Mouse (Mus musculus): ENCODE measurements around the gene Uvrag. TPM values are rescaled to one million over a fixed set of nuclear protein-coding genes. Genes with fewer than 3 reads are reported as not detected.

The Uvrag gene
- total and polyA plus RNA-seq, 2 experiments, result 12.2 to 18.3 TPM

DNA sequence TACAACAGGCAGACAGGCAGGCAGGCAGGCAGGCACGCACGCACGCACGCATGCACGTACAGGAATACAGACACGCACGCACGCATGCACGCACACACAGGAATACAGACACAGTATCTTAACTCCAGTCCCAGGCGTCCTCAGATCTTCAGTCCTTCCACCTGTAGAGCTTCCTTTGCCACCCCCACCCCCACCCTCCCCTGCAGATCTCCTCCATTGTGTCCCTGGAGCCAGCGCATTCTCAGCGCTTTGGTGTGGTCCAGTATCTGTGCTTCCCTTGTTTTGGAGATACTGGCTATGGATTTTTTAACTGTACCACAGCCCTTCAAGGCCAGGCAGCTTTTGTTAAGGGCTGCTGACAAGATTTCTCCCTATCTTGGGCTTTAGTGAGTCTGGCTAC is 267.6 kb downstream of the Uvrag start:
- Histone ChIP-seq H3K27me3 (ENCODE audit: control insufficient read depth, insufficient read depth, low read length) (no peaks in the 10 kb centered on the region), H3K27ac (replicated peaks; ENCODE audit: insufficient read depth, low read depth, low read length) (no peak overlapping the region), H3K4me1 (ENCODE audit: control insufficient read depth, insufficient read depth, low read length) (no peaks in the 10 kb centered on the region), H3K4me3 (ENCODE audit: insufficient read depth, low read depth, low read length) (no peak overlapping the region), H3K9ac (ENCODE audit: low read depth, low read length) (no peak overlapping the region), H3K36me3 (ENCODE audit: control insufficient read depth, insufficient read depth, low read length) (no peaks in the 10 kb centered on the region), H3K79me2 (ENCODE audit: control insufficient read depth, insufficient read depth, low read length) (no peaks in the 10 kb centered on the region)
- 96% methylated on average over 12 of the region's 12 CpGs for WGBS
- no peak for DNase-seq (ENCODE audit: extremely low read depth, low read depth, low spot score)
- TF ChIP-seq POLR2A (IDR thresholded peaks at IDR 0.05; ENCODE audit: extremely low read depth, insufficient read depth, low read length), result no peak
- TF ChIP-seq CTCF (IDR thresholded peaks at IDR 0.05; ENCODE audit: low read depth, low read length), result no peak

DNA sequence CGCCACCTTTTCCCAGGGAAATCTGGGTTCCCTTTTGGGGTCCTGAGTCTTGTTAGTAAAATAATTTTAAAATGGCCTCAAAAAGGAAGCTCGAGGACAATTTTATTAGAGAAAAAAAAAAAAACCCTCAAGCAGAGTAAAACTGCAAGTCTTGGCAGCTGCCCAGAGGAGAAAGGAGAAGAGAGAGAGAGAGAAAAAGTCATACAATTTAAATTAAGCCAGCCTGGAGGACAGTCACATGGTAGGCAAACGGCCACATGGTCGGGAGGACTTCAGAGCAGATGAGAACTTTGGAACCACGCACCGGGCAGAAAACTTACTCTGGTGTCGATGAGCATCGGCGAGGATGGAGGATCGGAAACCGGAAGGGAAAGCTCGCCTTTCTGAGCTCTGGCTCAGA is 269.1 kb downstream of the Uvrag start:
- WGBS, result 43% methylated on average over 12 of the region's 12 CpGs
- no peak overlapping the region for H3K27ac ChIP-seq (replicated peaks; ENCODE audit: insufficient read depth, low read depth, low read length)
- no peak for DNase-seq (ENCODE audit: extremely low read depth, low read depth, low spot score)
- no peaks in the 10 kb centered on the region for H3K79me2 ChIP-seq (ENCODE audit: control insufficient read depth, insufficient read depth, low read length)
- no peak overlapping the region for H3K4me3 ChIP-seq (ENCODE audit: insufficient read depth, low read depth, low read length)
- no peaks in the 10 kb centered on the region for H3K4me1 ChIP-seq (ENCODE audit: control insufficient read depth, insufficient read depth, low read length)
- H3K36me3 ChIP-seq (ENCODE audit: control insufficient read depth, insufficient read depth, low read length), result no peaks in the 10 kb centered on the region
- no peaks in the 10 kb centered on the region for H3K27me3 ChIP-seq (ENCODE audit: control insufficient read depth, insufficient read depth, low read length)
- TF ChIP-seq CTCF (IDR thresholded peaks at IDR 0.05; ENCODE audit: low read depth, low read length) (no peak), POLR2A (IDR thresholded peaks at IDR 0.05; ENCODE audit: extremely low read depth, insufficient read depth, low read length) (no peak)
- no peak overlapping the region for H3K9ac ChIP-seq (ENCODE audit: low read depth, low read length)

DNA sequence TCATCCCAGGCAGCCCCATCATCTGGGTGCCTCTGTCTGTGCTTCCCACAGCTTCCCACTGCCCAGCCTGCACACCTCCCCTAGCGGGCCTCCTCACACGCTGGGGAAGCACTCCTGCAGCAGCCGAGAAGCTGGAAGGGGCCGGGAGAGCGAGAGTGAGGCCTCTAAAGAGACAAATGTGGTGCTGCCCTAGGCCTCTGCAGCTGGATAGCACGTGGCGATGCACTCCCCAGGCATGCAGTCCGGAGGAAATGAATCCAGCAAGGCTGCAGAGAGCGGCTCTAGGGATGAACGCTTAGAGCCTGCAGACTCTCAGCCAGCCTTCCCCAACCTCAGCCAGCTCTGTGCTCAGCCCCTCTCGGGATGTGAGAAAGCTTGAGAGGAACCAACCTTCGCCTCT is 270.1 kb downstream of the Uvrag start:
- TF ChIP-seq CTCF (IDR thresholded peaks at IDR 0.05; ENCODE audit: low read depth, low read length) (no peak), POLR2A (IDR thresholded peaks at IDR 0.05; ENCODE audit: extremely low read depth, insufficient read depth, low read length) (no peak)
- Histone ChIP-seq H3K36me3 (ENCODE audit: control insufficient read depth, insufficient read depth, low read length) (no peaks in the 10 kb centered on the region), H3K79me2 (ENCODE audit: control insufficient read depth, insufficient read depth, low read length) (no peaks in the 10 kb centered on the region), H3K4me1 (ENCODE audit: control insufficient read depth, insufficient read depth, low read length) (no peaks in the 10 kb centered on the region), H3K27me3 (ENCODE audit: control insufficient read depth, insufficient read depth, low read length) (no peaks in the 10 kb centered on the region), H3K9ac (ENCODE audit: low read depth, low read length) (no peak overlapping the region), H3K27ac (replicated peaks; ENCODE audit: insufficient read depth, low read depth, low read length) (no peak overlapping the region), H3K4me3 (ENCODE audit: insufficient read depth, low read depth, low read length) (no peak overlapping the region)
- 71% methylated on average over 12 of the region's 12 CpGs for WGBS
- DNase-seq (ENCODE audit: extremely low read depth, low read depth, low spot score), result no peak

- Histone ChIP-seq H3K79me2 (ENCODE audit: control insufficient read depth, insufficient read depth, low read length) (no peaks in the 10 kb centered on the region), H3K36me3 (ENCODE audit: control insufficient read depth, insufficient read depth, low read length) (no peaks in the 10 kb centered on the region), H3K27me3 (ENCODE audit: control insufficient read depth, insufficient read depth, low read length) (no peaks in the 10 kb centered on the region), H3K4me3 (ENCODE audit: insufficient read depth, low read depth, low read length) (no peak overlapping the region), H3K9ac (ENCODE audit: low read depth, low read length) (no peak overlapping the region), H3K4me1 (ENCODE audit: control insufficient read depth, insufficient read depth, low read length) (no peaks in the 10 kb centered on the region), H3K27ac (replicated peaks; ENCODE audit: insufficient read depth, low read depth, low read length) (no peak overlapping the region)
- WGBS, result 86% methylated on average over 3 of the region's 3 CpGs
- no peak for TF ChIP-seq POLR2A (IDR thresholded peaks at IDR 0.05; ENCODE audit: extremely low read depth, insufficient read depth, low read length)
- no peak for TF ChIP-seq CTCF (IDR thresholded peaks at IDR 0.05; ENCODE audit: low read depth, low read length)
- no peak for DNase-seq (ENCODE audit: extremely low read depth, low read depth, low spot score)
Measured at GRCm38 (mm10) chr7:98869070-98869469, 271.9 kb downstream of the Uvrag start.

GRCm38 (mm10) chr7:98867794-98868150 is 273.2 kb downstream of the Uvrag start:
- H3K79me2 ChIP-seq (ENCODE audit: control insufficient read depth, insufficient read depth, low read length), result no peaks in the 10 kb centered on the region
- no peaks in the 10 kb centered on the region for H3K36me3 ChIP-seq (ENCODE audit: control insufficient read depth, insufficient read depth, low read length)
- no peak overlapping the region for H3K4me3 ChIP-seq (ENCODE audit: insufficient read depth, low read depth, low read length)
- no peak overlapping the region for H3K9ac ChIP-seq (ENCODE audit: low read depth, low read length)
- no peak overlapping the region for H3K27ac ChIP-seq (replicated peaks; ENCODE audit: insufficient read depth, low read depth, low read length)
- H3K4me1 ChIP-seq (ENCODE audit: control insufficient read depth, insufficient read depth, low read length), result no peaks in the 10 kb centered on the region
- no peaks in the 10 kb centered on the region for H3K27me3 ChIP-seq (ENCODE audit: control insufficient read depth, insufficient read depth, low read length)
- TF ChIP-seq CTCF (IDR thresholded peaks at IDR 0.05; ENCODE audit: low read depth, low read length) (no peak), POLR2A (IDR thresholded peaks at IDR 0.05; ENCODE audit: extremely low read depth, insufficient read depth, low read length) (no peak)
- 76% methylated on average over 2 of the region's 2 CpGs for WGBS
- DNase-seq (ENCODE audit: extremely low read depth, low read depth, low spot score), result no peak

DNA sequence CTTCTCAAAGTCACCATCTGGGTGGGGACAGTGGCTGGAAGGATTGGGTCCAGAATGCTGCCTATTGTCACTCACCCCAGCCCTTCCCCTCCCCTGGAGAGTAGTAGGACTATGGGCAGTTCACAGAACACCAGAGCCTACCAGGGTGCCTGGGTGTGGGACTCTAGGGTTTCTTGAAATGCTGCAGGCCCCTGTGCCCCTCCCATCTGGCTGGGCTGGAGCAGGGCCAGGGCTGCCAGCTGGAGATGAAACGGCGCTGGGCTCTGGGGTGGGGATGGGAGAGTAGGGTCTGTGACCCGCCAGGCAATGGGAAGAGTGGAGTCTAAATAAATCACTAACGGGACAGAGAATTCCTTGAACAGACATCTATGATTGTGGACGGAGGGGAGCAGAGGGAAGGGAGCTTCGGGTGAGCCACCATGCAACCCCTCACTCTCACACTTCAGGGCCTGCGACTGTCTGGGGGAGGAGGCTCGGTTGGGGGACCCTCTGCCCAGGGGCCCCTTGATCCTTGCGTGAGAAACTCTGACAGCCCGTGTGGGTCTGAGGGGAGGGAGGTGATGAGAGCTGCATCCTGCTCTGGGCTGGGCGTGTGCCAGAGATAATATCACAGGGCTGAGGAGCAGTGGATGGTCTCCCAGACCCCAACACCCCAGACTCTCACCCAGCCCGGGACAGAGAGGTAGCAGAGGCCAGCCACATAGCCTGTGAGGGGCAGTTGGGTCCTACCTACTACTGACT is 273.7 kb downstream of the Uvrag start:
- H3K27me3 ChIP-seq (ENCODE audit: control insufficient read depth, insufficient read depth, low read length), result no peaks in the 10 kb centered on the region
- H3K9ac ChIP-seq (ENCODE audit: low read depth, low read length), result no peak overlapping the region
- no peaks in the 10 kb centered on the region for H3K4me1 ChIP-seq (ENCODE audit: control insufficient read depth, insufficient read depth, low read length)
- no peak overlapping the region for H3K27ac ChIP-seq (replicated peaks; ENCODE audit: insufficient read depth, low read depth, low read length)
- no peaks in the 10 kb centered on the region for H3K36me3 ChIP-seq (ENCODE audit: control insufficient read depth, insufficient read depth, low read length)
- 54% methylated on average over 12 of the region's 12 CpGs for WGBS
- H3K4me3 ChIP-seq (ENCODE audit: insufficient read depth, low read depth, low read length), result no peak overlapping the region
- DNase-seq (ENCODE audit: extremely low read depth, low read depth, low spot score), result no peak
- no peaks in the 10 kb centered on the region for H3K79me2 ChIP-seq (ENCODE audit: control insufficient read depth, insufficient read depth, low read length)
- TF ChIP-seq CTCF (IDR thresholded peaks at IDR 0.05; ENCODE audit: low read depth, low read length) (no peak), POLR2A (IDR thresholded peaks at IDR 0.05; ENCODE audit: extremely low read depth, insufficient read depth, low read length) (no peak)
